Mouse (Mus musculus): Measurements from ENCODE around the gene Setdb1.

GRCm38 (mm10) chr3:95276428-95276934 lies 80.5 kb downstream of the Setdb1 start:
- TF ChIP-seq CTCF (IDR thresholded peaks at IDR 0.05; ENCODE audit: low read depth) (no peak), EP300 (IDR thresholded peaks at IDR 0.05; ENCODE audit: low read depth) (no peak)

Measured in liver, embryonic 14.5 days (tissue).